Mouse (Mus musculus) macrophage (primary cell): ENCODE measurements around the gene 6330409D20Rik. TPM values are rescaled to one million over a fixed set of nuclear protein-coding genes. Genes with fewer than 3 reads are reported as not detected.

Experiments
- H3K27ac ChIP-seq: fragments of 350-480 bp; formaldehyde crosslinking; 2 replicates; pipeline ENCODE4 v1.9.0; 2021
- H3K36me3 ChIP-seq: fragments of 350-480 bp; formaldehyde crosslinking; 2 replicates; pipeline ENCODE4 v1.9.0; 2021; ENCODE audit errors: inconsistent target
- H3K4me3 ChIP-seq: fragments of 350-480 bp; formaldehyde crosslinking; 2 replicates; pipeline ENCODE4 v1.9.0; 2021; ENCODE audit errors: inconsistent target
- H3K79me2 ChIP-seq: fragments of 350-480 bp; formaldehyde crosslinking; 2 replicates; pipeline ENCODE4 v1.9.0; 2021; ENCODE audit errors: inconsistent target
- WGBS: methylation state at CpG from one replicate; pipeline ENCODE4 v1.1.7; 2026; ENCODE audit warnings: inconsistent platforms; ENCODE audit not compliant: missing documents; 5-methylcytosine and 5-hydroxymethylcytosine counted together
- polyA plus RNA-seq: library from polyadenylated mRNA; stranded (reverse); fragments of 250-400 nt; gene quantifications from 3 replicates; pipeline ENCODE4 v1.2.4, GENCODE M21; 2018; ENCODE audit warnings: inconsistent platforms

The 6330409D20Rik gene
- polyA plus RNA-seq, 1 experiment from 2014 or later, result not detected

DNA sequence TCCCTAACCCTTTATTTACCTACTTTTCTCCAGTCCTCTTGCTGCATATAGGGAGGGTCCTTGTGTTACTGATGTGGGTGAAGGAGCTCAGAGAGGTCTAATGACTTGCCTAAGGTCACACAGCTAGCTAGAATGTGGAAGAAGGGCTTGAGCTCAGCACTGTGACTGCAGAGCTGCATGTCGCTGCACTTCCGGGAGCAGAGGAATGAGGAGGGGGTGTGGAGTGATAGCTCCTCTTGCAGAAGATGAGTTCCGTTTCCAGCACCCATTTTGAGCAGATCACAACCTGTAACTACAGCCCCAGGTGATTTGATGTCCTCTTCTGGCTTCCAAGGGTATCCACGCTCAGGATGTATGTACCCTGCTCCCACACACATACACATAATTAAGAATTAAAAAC lies 16.7 kb downstream of the 6330409D20Rik start:
- Histone ChIP-seq H3K4me3 (no peak overlapping the region), H3K36me3 (peaks cover 9% of the 10 kb centered on the region; the same call in 1 of the 2 replicates), H3K79me2 (peaks cover 73% of the 10 kb centered on the region), H3K27ac (no peak overlapping the region)
- WGBS, result 97% methylated on average over 4 of the region's 4 CpGs

DNA sequence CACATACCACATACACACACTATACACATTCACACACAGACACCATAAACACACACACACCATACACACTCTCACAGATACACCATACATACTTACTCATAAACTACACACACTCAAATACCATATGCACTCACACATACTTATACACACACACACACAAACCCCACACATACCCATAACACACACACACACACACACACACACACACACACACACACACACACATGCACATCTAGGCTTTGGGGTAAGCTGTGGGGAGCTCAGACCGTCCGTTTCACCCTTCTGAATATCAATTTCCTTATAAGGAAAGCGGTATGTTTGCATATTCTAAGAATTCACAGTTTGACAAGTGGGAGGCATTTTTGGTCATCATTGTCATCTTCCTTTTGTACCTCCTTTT lies 18.2 kb downstream of the 6330409D20Rik start:
- WGBS, result 51% methylated on average over 3 of the region's 3 CpGs
- H3K36me3 ChIP-seq, result peaks cover 9% of the 10 kb centered on the region; the same call in 1 of the 2 replicates
- H3K4me3 ChIP-seq, result no peak overlapping the region
- peaks cover 60% of the 10 kb centered on the region for H3K79me2 ChIP-seq
- no peak overlapping the region for H3K27ac ChIP-seq

DNA sequence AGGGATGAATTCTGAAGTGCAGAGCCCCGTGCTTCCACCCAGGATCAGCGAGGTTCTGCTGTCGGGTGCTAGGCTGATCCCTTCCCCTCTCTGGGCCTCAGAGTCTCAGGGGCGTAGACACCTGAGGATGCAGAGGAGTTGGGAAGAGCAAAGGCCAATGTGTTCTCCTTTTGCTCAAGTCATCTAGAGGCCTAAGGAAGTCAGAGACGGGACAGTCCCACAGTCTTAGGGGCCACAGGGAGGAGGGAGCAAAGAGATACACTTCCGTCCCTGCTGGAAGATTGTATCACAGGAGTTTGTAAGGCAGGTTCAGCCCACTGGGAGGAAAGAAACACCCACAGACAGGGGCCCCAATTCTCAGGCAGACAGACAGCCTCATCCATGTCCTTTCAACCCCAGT lies 18.8 kb downstream of the 6330409D20Rik start:
- Histone ChIP-seq H3K79me2 (peaks cover 59% of the 10 kb centered on the region), H3K4me3 (peak overlapping the region; percentile 51), H3K27ac (peak overlapping the region; percentile 70), H3K36me3 (peaks cover 9% of the 10 kb centered on the region; the same call in 1 of the 2 replicates)
- 14% methylated on average over 6 of the region's 6 CpGs for WGBS

DNA sequence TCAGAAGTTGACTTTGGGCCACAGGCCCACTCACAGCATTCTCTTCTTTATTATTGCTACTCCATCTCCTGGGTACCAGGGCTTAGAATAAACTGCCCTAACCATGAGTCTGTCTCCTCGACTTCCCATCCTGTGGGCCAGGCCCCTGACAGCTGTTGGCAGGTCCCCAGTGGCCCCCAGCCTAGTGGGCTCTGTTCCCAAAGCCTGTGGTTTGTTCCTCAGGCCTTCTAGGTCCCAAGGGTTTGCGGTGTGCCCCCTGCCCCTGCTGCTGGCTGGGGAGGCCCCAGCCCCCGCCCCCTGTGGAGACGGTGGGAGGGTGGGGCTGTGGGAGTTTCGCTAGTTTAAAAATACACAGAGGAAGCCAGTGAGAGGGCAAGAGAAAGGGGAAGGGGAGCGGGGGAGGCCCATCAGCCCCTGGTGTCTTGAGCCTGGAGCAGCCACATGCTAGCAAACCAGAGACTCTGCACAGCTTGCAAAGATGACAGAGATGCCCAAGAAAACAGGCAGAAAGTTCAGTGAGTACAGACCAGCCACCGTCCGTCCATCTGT lies 20.1 kb downstream of the 6330409D20Rik start, which contains the start of gene Sh2d3c:
TSS of gene Sh2d3c (plus strand) at position 375 of the 549 bp plus-strand sequence.
- Histone ChIP-seq H3K27ac (peak within 1 kb of the TSS; percentile 70), H3K4me3 (peak within 1 kb of the TSS; percentile 51), H3K36me3 (peaks cover 9% of the 10 kb centered on the region; the same call in 1 of the 2 replicates), H3K79me2 (peaks cover 53% of the 10 kb centered on the region)
- 4% methylated on average over 8 of the region's 8 CpGs for WGBS

DNA sequence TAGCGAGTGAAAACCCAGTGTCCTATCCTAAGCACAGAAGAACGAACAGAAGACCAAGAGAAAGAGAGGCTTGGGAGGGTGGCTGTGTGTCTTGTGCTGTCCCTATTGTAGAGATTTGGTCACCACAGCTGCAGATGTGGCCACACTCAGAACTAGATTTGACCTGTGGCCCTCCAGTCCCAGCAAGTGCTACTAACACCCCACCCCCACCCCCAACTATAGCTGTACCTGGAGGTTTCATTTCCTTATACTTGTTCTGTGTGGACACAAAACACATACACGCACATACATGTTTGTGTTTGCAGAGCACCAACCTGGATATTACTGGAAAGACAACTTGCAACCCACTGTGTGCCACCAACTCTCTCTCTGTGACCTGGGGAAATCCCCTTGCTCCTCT lies 20.8 kb downstream of the 6330409D20Rik start:
- H3K36me3 ChIP-seq, result peaks cover 4% of the 10 kb centered on the region; the same call in 1 of the 2 replicates
- H3K27ac ChIP-seq, result 0 out of 2 replicates have a peak overlapping the region, but pooled peaks have one; percentile 70
- no peak overlapping the region for H3K4me3 ChIP-seq
- peaks cover 48% of the 10 kb centered on the region for H3K79me2 ChIP-seq
- WGBS, result 92% methylated on average over 3 of the region's 3 CpGs

DNA sequence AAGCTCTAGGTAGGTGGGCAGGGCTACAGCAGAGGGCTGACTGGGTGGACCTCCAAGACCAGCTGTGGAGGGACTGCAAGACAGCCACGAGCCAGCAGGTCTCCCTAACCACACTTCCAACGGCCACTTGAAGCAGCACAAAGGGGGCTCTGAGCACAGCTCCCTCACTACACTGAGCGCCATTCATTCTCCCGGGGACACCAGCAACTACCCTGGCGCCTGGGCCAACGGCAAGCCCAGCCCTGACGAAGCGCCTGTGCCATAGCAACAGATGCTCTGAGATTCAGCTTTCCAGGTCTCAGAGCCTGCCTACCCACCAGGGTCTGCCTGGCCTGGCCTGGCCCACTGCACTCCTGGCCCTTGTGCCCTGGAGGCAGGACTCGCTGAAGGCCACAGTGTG lies 22.1 kb downstream of the 6330409D20Rik start:
- no peak overlapping the region for H3K4me3 ChIP-seq
- WGBS, result 61% methylated on average over 9 of the region's 9 CpGs
- H3K36me3 ChIP-seq, result no peaks in the 10 kb centered on the region
- H3K27ac ChIP-seq, result peak overlapping the region; percentile 22; the same call in 1 of the 2 replicates
- H3K79me2 ChIP-seq, result peaks cover 36% of the 10 kb centered on the region

DNA sequence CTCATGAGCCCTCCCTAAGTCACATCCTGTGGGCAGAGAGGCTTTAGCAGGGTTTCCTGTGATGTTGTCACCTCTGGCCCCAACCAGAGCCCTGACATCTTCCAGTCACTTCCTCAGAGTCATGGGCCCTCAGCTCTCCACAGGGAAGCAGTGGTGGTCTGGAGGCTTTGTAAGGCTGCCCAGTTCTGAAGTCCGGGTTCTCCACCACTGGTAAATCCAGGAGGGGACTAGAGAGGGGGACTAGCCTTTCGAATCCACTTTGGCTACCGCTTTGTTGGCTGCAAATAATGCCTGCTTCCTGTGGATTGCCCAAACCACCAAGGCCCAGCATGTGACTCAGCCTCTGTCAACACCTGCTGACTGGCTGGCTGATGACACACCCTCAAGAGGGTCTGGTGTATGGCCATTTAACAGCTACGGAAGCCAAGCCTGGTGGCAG lies 25.8 kb downstream of the 6330409D20Rik start:
- Histone ChIP-seq H3K79me2 (peaks cover 22% of the 10 kb centered on the region), H3K4me3 (no peak overlapping the region), H3K36me3 (peaks cover 2% of the 10 kb centered on the region; the same call in 1 of the 2 replicates), H3K27ac (peak overlapping the region; percentile 98)
- 0% methylated on average over 4 of the region's 4 CpGs for WGBS

DNA sequence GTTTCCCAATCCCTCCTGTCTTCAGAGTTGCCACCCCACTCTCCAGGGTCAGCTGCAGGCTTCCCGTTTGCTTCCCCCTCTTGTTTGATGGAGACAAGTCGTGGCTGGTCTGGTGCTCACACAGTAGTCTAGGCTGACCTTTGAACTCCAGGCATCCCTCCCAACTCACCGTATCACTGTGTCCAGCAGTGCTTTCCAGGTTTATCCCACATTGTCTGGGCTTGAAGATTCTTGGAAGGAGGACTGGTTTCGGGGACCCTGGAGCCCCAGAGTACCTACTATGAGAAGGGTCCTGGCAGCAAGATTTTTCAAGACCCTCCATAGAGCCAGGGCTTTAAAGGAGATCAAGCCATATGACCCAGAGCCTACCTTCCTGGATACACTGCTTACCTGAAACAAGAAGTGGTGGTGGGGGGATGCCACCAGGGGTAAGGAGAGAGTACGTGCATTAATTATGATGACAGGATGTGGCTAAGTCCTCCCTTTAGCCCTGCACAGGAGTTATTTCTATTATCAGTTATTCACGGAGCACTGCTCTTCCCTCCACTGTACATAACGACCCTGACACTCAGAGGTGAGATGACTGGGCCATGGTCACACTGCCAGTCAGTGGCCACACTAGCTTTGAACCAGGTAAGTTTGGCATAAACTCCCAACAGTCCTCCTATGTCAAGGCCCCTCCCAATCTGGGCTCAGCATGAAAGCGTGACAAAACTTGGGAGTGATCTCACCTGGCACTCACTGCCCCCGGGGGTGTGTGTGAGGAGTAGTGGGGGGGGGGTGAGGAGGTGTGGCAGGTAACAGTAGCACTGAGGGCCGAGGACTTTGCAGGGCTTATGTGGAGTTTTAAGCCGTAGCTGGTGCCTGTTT lies 26.5 kb downstream of the 6330409D20Rik start:
- Histone ChIP-seq H3K36me3 (peaks cover 8% of the 10 kb centered on the region; the same call in 1 of the 2 replicates), H3K4me3 (no peak overlapping the region; the same call in 1 of the 2 replicates), H3K79me2 (peaks cover 28% of the 10 kb centered on the region), H3K27ac (peak overlapping the region; percentile 98)
- 25% methylated on average over 11 of the region's 11 CpGs for WGBS

DNA sequence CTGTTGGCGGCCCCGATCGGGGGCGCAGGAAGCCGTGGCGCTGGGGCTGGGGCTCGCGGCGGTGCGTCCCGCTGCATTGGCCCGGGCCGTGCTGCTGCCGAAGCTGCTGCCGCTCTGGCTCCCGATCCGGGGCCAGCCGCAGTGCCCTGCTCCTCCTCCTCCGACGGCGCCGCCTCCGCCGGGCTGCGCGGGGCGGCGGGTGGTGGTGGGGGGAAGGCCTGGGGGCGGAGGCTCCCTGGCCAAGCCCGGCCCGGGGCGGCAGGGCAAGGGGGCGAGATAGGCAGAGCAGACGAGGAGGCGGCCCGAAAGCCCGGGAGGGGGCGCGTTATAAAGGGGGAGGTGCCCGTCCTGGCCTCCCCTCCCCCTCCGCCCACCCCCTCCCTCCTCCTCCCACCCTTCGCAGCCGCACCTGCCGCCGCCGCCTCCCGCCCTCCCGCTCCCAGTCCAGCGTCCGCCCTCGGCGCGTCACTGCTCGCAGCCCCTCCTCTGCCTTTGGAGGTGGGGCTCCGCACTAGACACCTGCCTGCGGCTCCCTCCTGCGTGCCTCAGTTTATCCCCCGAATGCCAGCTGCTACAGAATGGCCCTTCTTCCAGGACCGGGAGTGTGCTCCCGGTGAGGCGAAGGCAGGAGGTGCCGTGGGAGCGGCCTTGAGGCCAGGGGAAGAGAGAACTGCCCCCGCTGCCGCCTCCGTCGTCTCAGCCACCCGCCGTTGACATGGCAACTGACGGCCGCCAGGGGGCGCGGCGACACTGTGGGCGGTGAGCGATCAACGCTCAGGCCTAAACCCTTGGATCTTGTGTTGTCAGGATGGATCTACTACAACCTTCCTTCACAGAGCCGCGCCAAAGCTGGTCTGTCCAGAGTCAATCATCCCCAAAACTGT lies 27.6 kb downstream of the 6330409D20Rik start, which contains the start of gene Cdk9:
TSS of gene Cdk9 (minus strand) at position 143 of the 884 bp plus-strand sequence.
- WGBS, result under 1% methylated on average over 52 of the region's 79 CpGs
- Histone ChIP-seq H3K4me3 (peak within 1 kb of the TSS; percentile 80), H3K27ac (peak within 1 kb of the TSS; percentile 98), H3K36me3 (peaks cover 19% of the 10 kb centered on the region; the same call in 1 of the 2 replicates), H3K79me2 (peaks cover 40% of the 10 kb centered on the region)

DNA sequence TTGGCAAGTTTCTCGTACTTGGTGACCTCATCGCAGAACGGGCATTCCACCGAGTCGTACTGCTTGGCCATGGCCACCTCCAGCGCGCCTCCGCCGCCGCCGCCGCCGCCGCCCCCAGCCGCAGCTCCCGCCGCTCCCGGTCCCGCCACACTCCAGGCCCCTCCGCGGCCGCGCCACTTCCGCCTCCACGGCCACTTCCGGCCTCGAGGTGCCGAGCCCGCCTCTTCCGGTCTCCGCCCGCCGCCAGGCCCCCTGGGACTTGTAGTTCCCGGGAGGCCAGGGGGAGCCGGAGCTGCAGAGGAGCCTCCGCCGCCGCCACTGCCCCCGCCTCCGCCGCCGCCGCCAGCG lies 28.3 kb downstream of the 6330409D20Rik start:
- Histone ChIP-seq H3K79me2 (peaks cover 46% of the 10 kb centered on the region), H3K27ac (peak overlapping the region; percentile 76; the same call in 1 of the 2 replicates), H3K36me3 (peaks cover 24% of the 10 kb centered on the region; the same call in 1 of the 2 replicates), H3K4me3 (peak overlapping the region; percentile 80)
- under 1% methylated on average over 37 of the region's 44 CpGs for WGBS

DNA sequence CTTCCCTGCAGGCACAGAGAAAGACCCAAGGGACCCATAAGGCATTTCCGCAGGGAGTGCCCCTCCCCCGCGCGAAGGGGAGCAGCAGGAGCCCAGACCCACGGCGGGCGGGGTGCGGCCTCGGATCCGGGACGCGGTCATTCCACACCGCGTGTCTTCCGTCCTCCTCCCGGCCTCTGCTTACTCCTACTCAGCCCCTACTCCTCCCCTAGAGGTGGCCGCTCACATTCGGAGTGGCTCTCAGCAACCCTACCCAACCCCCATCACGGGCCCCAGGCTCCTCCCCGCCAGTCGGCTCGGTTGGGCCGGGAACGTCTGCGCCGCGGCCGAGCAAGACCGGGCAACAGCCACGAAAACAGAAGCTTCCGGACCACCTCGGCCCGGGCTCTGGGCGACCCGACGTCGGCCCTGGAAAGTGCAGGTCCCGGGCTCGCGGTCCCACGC lies 28.7 kb downstream of the 6330409D20Rik start:
- Histone ChIP-seq H3K79me2 (peaks cover 50% of the 10 kb centered on the region), H3K27ac (peak overlapping the region; percentile 76), H3K4me3 (peak overlapping the region; percentile 80), H3K36me3 (peaks cover 27% of the 10 kb centered on the region)
- under 1% methylated on average over 41 of the region's 41 CpGs for WGBS

DNA sequence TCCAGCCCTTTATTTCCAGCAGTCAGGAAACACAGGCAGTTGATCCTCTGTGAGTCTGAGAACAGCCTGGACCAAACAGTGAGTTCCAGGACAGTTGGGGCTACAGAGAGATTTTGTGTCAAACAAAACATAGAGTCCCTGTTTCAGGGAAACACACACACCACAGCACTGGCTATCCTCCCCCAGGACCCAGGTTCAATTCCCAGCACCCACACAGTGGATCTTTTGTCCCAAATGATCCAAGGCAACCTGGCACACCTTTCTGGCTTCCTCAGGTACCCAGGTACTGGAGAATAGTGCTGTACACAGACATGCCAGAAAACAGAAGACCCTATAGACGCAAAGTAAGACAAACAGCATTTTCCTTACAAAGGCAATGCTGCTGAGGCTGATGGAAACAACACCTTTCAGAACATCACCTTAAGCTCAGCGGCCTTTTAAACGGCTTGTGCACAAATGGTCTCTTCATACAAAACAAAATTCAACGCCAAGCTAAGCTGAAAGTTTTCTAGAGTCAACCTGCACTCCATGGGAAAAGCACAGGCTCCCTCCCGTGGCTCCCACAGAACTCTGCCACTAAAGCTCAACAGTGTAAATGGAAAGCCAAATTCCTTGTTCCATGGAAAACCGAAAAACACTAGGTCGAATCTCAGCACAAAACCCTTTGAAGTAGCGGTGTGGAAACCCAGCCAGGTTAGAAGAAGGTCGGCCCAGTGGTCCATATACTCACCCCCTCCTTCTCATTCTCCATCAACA lies 29.3 kb downstream of the 6330409D20Rik start:
- Histone ChIP-seq H3K4me3 (peak overlapping the region; percentile 80), H3K36me3 (peaks cover 34% of the 10 kb centered on the region), H3K79me2 (peaks cover 57% of the 10 kb centered on the region), H3K27ac (peak overlapping the region; percentile 76)
- WGBS, result 25% methylated on average over 9 of the region's 9 CpGs

DNA sequence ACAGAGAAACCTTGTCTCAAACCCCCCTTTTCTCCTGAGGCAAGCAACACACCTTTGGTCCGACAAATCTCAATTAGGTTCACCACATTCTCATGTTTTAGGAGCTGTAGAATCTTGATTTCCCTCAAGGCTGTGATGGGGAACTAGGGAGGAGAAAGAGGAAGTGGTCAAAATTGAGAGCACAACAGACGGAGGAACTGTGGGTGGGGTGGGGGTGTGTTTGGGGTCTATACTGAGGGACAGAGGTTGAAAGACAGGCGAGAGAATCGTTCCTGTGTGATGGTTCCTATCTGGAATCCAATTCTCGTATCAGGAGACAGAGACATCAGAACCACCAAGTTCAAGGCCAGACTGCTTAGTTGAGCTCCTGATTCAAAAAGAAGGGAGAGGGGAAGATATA lies 30.4 kb downstream of the 6330409D20Rik start:
- WGBS, result 0% methylated on average over 5 of the region's 5 CpGs
- peak overlapping the region; percentile 80; the same call in 1 of the 2 replicates for H3K4me3 ChIP-seq
- peaks cover 44% of the 10 kb centered on the region for H3K36me3 ChIP-seq
- H3K27ac ChIP-seq, result peak overlapping the region; percentile 76
- peaks cover 60% of the 10 kb centered on the region for H3K79me2 ChIP-seq
